Mouse (Mus musculus) right cerebral cortex, adult 18-20 months (tissue): ENCODE data around the gene Trp53i11.

Source experiments
- DNase-seq: peaks from one replicate; pipeline ENCODE4 v3.0.0; 2022; ENCODE audit warnings: mixed read lengths

Gene Trp53i11

GRCm38 (mm10) chr2:93172460-93172859, 14.9 kb upstream of the Trp53i11 start:
- no peak for DNase-seq

GRCm38 (mm10) chr2:93174159-93174558, 13.2 kb upstream of the Trp53i11 start:
- no peak for DNase-seq

GRCm38 (mm10) chr2:93175278-93175677, 12.1 kb upstream of the Trp53i11 start:
- no peak for DNase-seq

GRCm38 (mm10) chr2:93175721-93176120, 11.6 kb upstream of the Trp53i11 start:
- no peak for DNase-seq

- DNase-seq, result no peak
Observed at GRCm38 (mm10) chr2:93176193-93176798, 11.1 kb upstream of the Trp53i11 start.

GRCm38 (mm10) chr2:93176871-93177667, 10.3 kb upstream of the Trp53i11 start:
- no peak for DNase-seq

GRCm38 (mm10) chr2:93177668-93178312, 9.6 kb upstream of the Trp53i11 start:
- no peak for DNase-seq

- DNase-seq, result no peak
Observed at GRCm38 (mm10) chr2:93178313-93178677, 9.1 kb upstream of the Trp53i11 start.

- DNase-seq, result no peak
Observed at GRCm38 (mm10) chr2:93179603-93180002, 7.7 kb upstream of the Trp53i11 start.

GRCm38 (mm10) chr2:93180077-93180844, 7.1 kb upstream of the Trp53i11 start:
- peak; percentile 81 for DNase-seq

- DNase-seq, result peak; percentile 75
Observed at GRCm38 (mm10) chr2:93182859-93183258, 4.5 kb upstream of the Trp53i11 start.

- DNase-seq, result no peak
Observed at GRCm38 (mm10) chr2:93188020-93188760, 842 bp downstream of the Trp53i11 start.

- DNase-seq, result peak; percentile 55
Observed at GRCm38 (mm10) chr2:93188761-93189458, 1.6 kb downstream of the Trp53i11 start.

GRCm38 (mm10) chr2:93190771-93191487, 3.6 kb downstream of the Trp53i11 start:
- no peak for DNase-seq

- DNase-seq, result no peak
Observed at GRCm38 (mm10) chr2:93191488-93192181, 4.3 kb downstream of the Trp53i11 start.

GRCm38 (mm10) chr2:93192182-93192560, 4.8 kb downstream of the Trp53i11 start:
- no peak for DNase-seq

- DNase-seq, result no peak
Observed at GRCm38 (mm10) chr2:93192671-93193080, 5.3 kb downstream of the Trp53i11 start.

GRCm38 (mm10) chr2:93193806-93194205, 6.5 kb downstream of the Trp53i11 start:
- no peak for DNase-seq

- DNase-seq, result peak; percentile 84
Observed at GRCm38 (mm10) chr2:93198846-93199245, 11.5 kb downstream of the Trp53i11 start.

GRCm38 (mm10) chr2:93199531-93199974, 12.2 kb downstream of the Trp53i11 start:
- DNase-seq, result no peak
